Mouse (Mus musculus) left cerebral cortex, postnatal 14 days (tissue): Measurements from ENCODE around the gene Celsr1. TPM values are rescaled to one million over a fixed set of nuclear protein-coding genes. Genes with fewer than 3 reads are reported as not detected.

Source experiments
- DNase-seq, 2 experiments: peaks; one replicate each; pipeline ENCODE4 v3.0.0; 2021 to 2022; ENCODE audit warnings: low spot score in 2 of 2, mixed read lengths in 1 of 2
- intact Hi-C: fragments of 180-260 bp; cut with DNase I; formaldehyde crosslinking; loops from one replicate; pipeline ENCODE4 v1.15.1; 2025
- total RNA-seq, 2 experiments: library from RNA; stranded (reverse); gene quantifications; 2 replicates each; pipeline ENCODE4 v1.2.3; 2021

The Celsr1 gene
- total RNA-seq, 2 experiments from 2014 or later, result 2.2 to 3.1 TPM

DNA sequence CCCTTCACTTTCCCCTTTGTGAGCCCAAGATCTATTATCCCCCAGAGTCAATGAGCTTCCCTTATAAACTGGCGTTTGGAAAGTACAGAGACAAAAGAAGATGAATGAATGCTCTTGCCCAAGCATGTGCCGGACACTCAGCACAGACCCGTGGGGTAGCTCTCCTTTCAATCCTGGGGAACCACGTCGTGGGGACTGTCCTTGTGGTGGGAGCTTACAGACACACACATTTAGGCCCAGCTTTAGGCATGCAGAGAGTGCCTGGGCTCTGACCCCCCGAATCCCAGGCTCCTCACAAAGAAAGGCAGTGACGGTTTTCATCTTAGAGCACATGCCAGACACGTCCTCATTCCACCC is 113.7 kb downstream of the Celsr1 start:
- no peak for DNase-seq
- intact Hi-C loops, result no loop called here

GRCm38 (mm10) chr15:85919191-85919891 is 114.2 kb downstream of the Celsr1 start:
- no peak for DNase-seq
- intact Hi-C loops, result no loop called here

- intact Hi-C loops, result loop anchor here (5.0 kb wide), 1 partner anchor 124 kb away; no protein-coding TSS in a partner anchor
- peak; percentile 64 to 70 for DNase-seq
Measured at GRCm38 (mm10) chr15:85913605-85914004, 120.0 kb downstream of the Celsr1 start.

GRCm38 (mm10) chr15:85909931-85910330 is 123.6 kb downstream of the Celsr1 start:
- no peak for DNase-seq
- intact Hi-C loops, result loop anchor here (5.0 kb wide), 1 partner anchor 127 kb away; no protein-coding TSS in a partner anchor

- intact Hi-C loops, result no loop called here
- DNase-seq, result no peak
Measured at GRCm38 (mm10) chr15:85909492-85909829, 124.1 kb downstream of the Celsr1 start.

- DNase-seq, result no peak
Measured at GRCm38 (mm10) chr15:85908660-85909491, 124.7 kb downstream of the Celsr1 start.

DNA sequence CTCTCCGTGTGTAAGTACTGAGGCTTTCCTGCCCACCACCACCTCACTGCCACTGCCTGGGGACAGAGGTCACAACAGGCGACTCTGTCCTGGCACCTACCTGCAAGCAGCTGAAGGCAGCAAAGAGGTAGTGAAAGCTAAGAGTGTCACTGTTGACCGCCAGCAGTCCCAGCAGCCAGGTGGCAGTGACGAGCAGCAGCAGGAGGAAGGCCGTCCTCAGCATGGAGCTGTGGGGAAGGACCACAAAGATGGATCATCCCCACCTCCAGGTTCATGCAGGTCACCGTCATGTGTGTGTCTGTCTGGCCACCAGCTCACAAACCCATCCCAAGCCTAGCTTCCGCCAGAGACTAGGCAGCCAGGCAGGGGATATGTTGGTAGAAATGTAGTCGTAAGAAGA is 129.8 kb downstream of the Celsr1 start:
- DNase-seq, result no peak
- intact Hi-C loops, result no loop called here

More at GRCm38 (mm10) chr15:85908660-85909491, 124.7 kb downstream of the Celsr1 start:
- intact Hi-C loops, result no loop called here

GRCm38 (mm10) chr15:85902505-85902904 is 131.1 kb downstream of the Celsr1 start:
- DNase-seq, result no peak
- intact Hi-C loops, result no loop called here

DNA sequence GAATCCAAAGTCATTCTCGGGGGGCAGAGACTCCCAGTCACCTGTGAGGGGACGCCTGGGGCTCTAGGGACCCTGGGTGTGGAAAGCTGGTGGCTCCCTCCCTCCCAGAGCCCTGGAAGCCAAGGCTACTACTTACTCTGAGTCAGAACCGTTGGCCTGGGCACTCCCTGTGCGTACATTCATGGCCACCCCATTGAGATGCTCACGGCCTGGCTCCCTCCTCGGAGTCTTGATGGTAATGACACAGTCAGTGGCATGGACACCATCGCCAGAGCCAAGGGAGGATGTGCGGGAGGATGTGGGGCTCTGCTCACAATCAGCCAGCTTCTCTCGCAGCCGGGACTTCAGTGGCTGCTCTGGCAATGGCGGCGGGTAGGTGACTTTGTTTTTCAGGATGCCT is 132.8 kb downstream of the Celsr1 start:
- no peak for DNase-seq

GRCm38 (mm10) chr15:85900318-85900717 is 133.3 kb downstream of the Celsr1 start:
- DNase-seq, result no peak
- intact Hi-C loops, result no loop called here

More for the DNA sequence above, 132.8 kb downstream of the Celsr1 start:
- intact Hi-C loops, result no loop called here

GRCm38 (mm10) chr15:85899396-85899795 is 134.2 kb downstream of the Celsr1 start:
- intact Hi-C loops, result loop anchor here (5.0 kb wide), 1 partner anchor 238 kb away; no protein-coding TSS in a partner anchor
- DNase-seq, result no peak

DNA sequence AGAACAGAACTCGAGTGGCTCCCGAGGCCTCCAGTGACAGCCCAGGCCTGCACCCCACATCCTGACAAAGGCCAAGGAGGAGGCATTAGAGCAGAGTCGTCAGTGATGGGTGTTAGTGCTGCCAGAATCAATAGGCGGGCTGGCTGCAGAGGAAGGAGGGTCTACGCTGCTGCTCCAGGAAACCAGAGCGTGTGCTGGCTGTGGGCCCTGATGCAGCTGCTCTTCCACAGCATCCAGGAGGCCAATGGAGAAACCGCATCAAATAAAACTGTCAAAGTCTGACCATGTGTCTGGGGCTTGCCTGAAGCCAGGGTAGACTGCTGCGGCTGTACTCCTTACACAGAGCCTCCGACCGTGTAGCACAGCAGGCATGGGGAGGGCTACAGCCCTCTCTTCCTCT is 136.5 kb downstream of the Celsr1 start:
- intact Hi-C loops, result loop anchor here (5.0 kb wide), 1 partner anchor 240 kb away; no protein-coding TSS in a partner anchor

GRCm38 (mm10) chr15:85896284-85896683 is 137.3 kb downstream of the Celsr1 start:
- intact Hi-C loops, result loop anchor here (1.0 to 5.0 kb wide), 2 partner anchors 143 to 241 kb away; no protein-coding TSS in a partner anchor
- DNase-seq, result peak; percentile 77 to 87

More for the DNA sequence above, 136.5 kb downstream of the Celsr1 start:
- no peak for DNase-seq

GRCm38 (mm10) chr15:85893871-85894270 is 139.7 kb downstream of the Celsr1 start:
- DNase-seq, result no peak
- intact Hi-C loops, result no loop called here

- no peak for DNase-seq
- intact Hi-C loops, result no loop called here
Measured at GRCm38 (mm10) chr15:85892498-85893118, 141.0 kb downstream of the Celsr1 start.

- intact Hi-C loops, result no loop called here
- no peak for DNase-seq
Measured at GRCm38 (mm10) chr15:85891971-85892370, 141.6 kb downstream of the Celsr1 start.

DNA sequence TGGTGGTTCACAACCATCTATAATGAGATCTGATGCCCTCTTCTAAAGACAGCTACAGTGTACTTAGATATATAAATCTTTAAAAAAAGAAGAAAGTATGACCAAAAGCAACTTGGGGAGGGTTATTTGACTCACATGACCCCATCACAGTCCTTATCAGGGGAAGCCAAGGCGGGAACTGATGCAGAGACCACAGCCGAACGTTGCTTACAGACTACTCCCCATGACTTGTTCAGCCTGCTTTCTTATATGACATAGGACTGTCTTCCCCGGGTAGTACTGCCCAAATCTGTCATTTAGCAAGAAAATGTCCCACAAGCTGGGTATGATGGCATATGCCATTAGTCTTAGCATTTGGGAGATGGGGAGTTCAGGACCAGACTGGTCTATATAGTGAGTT is 144.3 kb downstream of the Celsr1 start:
- intact Hi-C loops, result no loop called here
- DNase-seq, result no peak

DNA sequence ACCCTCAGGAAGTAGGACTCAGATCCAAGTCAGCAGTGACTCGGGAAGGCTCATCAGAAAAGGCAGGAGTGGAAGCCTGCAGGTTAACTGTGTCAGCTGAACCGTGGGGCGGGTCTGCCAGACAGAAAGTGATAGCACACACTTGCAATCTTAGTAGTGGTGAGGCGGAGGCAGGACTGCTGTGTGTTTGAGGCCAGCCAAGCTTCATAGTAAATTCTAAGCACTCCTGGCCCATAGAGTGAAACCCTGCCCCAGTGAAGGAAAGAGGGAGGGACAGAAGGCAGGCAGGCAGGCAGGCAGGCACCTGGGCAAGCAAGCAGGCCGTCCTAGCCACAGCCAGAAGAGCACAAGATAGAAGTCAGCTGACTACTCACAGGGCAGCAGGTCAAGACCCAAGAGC is 148.0 kb downstream of the Celsr1 start:
- DNase-seq, result no peak
- intact Hi-C loops, result no loop called here

DNA sequence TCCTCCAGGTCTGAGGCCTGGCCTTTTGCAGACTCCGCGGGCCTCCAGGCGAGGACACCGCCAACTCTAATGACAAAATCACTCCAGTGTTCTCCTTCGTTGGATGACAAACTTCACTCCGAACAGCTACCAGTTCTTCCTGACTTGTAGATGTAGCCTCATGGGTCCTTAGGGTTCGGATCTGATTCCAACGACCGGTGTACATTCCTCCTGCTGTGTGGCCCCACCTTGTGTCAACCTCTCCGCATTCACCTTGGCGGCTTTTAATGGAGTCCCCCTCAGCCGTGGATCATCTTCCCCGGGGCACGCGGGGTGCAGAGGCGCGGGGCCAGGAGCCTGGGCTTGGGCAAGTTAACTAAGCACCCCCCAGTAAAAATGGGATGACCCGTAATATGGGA is 154.1 kb downstream of the Celsr1 start:
- intact Hi-C loops, result loop anchor here (5.0 kb wide), 1 partner anchor 267 kb away; no protein-coding TSS in a partner anchor
- DNase-seq, result no peak
